Mouse (Mus musculus): ENCODE data around the gene Pidd1. TPM values are rescaled to one million over a fixed set of nuclear protein-coding genes. Genes with fewer than 3 reads are reported as not detected.
"Not testable (repeated sequence)": the region's sequence is repeated elsewhere in the genome, so short reads cannot be mapped to it uniquely, and the experiment has no call there.

Pidd1 gene
- total RNA-seq, 1 experiment from 2014 or later, result 3.5 TPM

DNA sequence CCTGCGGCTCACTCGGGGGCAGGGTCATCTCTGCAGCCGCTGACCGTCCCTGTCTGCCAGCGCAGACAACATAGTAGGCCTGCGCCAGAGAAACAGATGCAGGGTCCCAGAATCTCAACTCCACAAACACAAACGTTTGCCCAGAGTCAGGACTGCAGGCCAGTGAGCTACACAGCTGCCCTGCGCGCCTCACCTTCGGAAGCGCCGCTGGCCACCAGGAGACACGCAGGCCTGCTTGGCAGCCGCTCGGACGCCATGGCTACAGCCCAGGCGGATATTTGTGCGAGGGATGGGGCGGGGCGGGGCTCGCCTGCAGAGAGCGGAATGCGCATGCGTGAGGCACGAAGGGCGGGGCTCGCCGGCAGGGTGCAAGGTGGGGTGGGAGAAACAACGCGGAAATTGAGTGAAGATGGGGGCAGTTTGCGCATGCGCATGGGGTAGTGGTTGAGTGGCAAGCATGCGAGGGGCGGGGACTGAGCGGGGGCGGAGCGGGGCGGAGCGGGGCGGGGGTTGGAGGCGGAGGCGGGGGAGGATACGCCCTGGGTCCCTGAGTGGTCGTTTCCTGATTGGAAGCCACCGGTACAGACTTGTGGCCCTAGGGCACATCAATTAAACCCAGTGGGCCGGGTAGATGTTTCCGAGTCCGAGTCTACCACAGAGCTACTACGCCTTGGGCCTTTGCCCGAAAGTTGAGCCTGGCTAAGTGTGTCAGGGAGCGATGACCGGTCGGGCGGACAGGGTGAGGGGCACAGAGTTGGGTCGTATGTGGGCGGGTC is 29.8 kb downstream of the Pidd1 start, which contains the start of gene Gatd1:
Gene Gatd1 (minus strand): TSS at position 328 of the 776 bp plus-strand sequence.
- peak; percentile 100 for DNase-seq

DNA sequence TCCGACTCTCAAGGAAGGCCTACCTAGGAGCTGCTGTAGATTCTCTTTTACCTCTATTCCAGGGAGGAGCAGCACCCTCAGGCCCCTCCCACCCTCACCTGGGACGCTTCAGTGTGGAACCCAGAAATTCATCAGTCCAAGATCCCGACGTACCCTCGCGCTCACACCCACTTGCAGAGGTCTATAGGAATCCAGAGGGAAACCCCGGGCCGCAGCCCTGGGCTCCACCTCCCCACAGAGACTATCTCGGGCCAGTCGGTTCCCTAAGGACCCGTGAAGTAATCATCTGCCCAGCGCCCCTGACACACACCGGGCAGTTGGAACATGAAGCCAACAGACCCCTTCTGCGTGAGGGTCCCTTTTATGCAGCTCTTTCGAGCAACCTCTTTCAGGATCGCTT is 30.5 kb downstream of the Pidd1 start:
- no peak for DNase-seq

DNA sequence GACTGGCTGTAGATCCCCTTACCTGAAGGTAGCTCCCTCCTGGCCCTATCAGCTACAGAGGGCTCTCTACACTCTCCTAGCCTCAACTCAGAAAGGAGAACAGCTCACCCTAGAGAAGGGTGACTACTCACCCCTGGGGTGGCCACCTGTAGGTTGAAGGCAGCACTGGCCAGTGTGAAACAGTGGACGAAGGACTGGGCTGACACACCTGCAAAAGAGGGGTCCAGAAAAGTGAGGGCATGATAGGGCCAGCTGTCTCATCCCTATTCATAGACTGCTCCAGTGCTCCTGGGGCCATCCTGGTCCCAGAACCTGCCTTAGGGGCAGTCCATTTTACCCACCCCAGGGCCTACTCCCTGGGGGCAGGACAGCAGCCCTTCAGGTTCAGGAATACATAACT is 32.2 kb downstream of the Pidd1 start:
- no peak for DNase-seq

DNA sequence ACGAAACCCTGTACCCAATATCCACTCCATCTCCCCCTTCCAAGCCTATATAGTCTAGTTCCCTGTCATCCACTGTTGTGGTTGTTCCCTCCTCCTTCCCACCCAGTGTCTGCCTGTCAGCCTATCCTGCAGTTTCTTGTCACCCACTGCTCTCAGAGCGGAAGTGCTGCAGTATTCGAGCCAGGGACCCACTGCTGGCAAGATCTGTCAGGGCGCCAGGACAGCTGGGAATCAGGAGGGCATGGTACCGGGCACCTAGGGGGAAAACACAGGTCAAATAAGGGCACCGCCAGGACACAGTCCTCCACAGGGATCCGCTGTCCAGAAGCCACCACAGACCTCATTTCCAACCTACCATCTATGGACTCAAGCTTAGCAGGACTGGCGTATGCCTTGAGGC is 33.2 kb downstream of the Pidd1 start:
- DNase-seq, result no peak

DNA sequence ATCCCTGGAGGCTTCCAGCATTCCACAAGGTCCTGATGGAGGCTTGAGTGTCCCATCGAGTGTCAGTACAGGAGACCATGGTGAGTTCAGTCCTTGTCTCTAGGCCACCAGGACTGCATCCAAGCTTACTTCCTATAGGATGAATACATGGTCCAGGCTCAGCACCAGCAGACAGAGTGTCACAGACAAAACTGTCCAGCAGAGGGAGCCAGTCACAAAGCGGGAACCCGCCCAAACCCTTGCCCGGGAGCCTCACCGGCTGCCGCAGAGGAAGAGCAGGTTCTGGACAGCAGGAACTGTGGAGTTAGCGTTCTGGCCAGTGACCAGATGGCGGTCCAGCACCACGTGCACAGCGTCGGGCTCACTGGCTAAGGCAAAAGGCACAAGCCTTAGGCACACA is 35.0 kb downstream of the Pidd1 start:
- peak; percentile 94 for DNase-seq

DNA sequence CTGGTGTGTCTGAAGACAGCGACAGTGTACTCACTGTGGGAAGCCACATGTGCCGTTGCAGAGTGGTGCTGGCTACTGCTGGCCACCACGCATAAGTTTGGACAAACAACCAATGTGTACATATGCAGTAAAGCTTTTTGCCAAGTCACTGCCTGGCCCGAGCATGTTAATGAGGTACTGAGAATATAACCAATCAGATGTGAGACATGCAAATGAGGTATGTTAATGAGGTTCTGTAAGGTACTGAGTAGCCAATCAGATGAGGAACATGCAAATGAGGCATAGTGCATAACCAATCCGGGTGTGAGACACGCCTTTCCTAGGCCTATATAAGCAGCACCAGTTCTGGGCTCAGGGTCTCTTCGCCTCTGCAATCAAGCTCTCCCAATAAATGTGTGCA is 36.2 kb downstream of the Pidd1 start:
- DNase-seq, result not testable (repeated sequence)

DNA sequence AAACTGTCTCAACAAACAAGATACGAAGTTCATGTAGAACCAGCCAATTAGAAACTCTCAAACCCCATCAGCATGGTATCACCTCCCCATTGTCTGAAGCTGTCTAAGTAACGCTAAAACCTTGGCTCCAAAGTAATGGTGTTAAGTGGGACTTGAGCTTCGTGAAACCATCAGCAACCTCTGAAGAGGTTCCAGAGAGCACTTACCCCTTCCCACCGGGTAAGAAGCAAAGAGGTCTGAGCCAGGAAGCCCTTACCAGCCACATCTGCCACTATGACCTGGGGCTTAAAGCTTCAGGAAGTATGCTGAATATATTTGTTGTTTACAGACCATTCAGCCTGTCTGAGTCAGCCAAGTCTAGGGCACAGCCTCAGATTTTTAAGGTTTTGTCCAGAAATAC is 38.4 kb downstream of the Pidd1 start:
- DNase-seq, result no peak

DNA sequence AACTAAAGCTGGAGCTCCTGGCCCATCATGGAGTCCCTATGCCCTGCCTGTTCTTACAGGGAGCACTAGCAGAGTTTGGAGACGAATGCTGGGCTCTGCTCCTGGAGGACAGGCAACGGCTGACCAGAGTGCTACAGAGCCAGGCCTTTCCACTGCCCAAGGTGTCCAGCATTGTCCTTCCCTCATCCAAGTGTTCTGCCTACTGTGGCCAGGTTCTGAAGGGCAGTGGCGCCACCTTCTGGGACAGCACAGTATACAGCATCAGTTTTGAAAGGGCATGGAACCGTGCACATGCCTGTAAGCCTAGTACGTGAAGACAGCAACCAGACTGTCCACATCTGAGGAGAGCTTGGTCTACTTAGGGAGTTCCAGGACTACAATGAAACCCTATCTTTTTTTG is 40.5 kb downstream of the Pidd1 start:
- peak; percentile 87 for DNase-seq

DNA sequence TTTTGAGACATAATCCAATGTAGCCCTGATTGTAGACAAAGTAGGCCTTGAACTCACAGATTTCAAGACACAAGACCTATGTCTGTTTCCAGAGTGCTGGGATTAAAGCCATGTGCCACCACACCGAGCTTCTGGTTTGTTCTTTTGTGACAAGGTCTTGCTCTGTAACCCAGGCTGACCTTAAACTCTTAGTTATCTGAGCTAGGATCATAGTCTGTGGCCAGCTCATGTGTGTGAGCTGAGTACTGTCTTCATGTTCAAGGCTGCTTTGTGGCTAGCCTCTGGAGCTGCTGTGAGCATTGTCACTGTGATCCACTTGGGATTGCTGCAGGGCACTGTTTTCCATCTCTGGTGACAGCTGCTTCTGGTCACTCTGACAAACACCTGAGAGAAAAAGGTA is 48.5 kb downstream of the Pidd1 start:
- no peak for DNase-seq

DNA sequence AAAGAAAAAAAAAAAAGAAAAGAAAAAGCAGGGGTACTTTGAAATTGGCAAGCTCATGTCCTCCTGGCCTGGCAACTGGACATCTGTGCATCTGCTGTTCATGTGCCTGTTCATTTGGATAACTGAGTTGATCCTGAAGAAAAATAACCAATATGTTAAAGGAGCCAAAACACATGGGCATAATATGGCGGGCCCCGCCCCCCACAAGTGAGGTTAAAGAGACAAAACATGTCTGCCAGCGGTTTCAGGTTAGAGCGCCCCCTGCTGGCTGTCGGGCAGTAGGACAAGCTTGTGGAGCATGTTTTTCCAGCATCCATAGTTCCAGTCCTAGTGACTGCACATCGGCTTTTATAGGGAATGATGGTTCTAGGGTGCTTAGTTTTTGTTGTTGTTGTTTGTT is 49.1 kb downstream of the Pidd1 start:
- peak; percentile 93 for DNase-seq

DNA sequence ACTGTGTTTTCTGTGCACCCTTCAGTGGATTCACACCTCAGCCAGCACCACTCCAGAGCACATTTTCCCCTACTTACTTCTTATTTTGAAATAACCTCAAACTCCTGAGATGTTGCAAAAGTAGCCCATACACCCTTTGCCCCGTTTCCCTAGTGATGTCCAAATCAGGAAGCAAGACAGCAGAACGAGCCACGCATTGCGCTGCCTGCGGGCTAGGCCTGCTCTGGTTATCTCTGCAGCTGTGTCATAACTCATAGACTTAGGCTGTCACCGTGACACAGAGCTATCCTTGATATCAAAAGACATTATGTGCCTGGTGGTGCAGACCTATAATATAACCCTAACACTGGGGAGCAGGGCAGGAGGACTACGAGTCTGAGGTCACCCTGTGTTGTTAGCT is 49.7 kb downstream of the Pidd1 start:
- DNase-seq, result peak; percentile 71

DNA sequence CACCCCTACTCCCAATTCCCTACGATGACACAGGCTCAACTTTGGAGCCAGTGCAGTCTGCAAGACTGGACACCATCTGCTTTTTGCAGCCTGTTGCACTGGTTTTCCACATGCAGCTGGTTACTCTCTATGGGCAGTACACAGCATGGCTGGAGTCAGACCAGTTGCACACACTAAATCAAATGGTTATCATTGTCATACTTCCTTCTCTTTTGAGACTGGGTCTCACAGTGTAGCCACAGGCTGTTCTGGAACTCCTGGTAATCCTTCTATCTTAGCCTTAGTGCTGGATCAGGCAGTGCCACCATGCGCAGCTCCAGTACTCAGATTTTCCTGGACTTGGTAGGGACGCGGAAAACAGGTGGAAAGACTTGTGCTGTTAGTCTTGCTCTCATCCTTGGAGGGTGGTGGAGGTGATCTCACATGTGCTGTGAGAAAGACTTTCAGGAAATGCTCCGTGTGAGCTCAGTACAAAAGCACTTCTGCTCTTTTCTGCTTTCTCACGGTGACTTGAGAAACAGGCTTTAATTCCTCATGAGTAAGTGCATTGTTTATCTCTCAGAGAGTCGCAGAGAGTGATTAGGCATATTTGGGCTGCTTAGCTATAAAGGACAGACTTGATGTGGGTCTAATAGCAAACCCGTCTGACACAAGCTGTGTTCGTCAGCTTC is 51.1 kb downstream of the Pidd1 start:
- no peak for DNase-seq

DNA sequence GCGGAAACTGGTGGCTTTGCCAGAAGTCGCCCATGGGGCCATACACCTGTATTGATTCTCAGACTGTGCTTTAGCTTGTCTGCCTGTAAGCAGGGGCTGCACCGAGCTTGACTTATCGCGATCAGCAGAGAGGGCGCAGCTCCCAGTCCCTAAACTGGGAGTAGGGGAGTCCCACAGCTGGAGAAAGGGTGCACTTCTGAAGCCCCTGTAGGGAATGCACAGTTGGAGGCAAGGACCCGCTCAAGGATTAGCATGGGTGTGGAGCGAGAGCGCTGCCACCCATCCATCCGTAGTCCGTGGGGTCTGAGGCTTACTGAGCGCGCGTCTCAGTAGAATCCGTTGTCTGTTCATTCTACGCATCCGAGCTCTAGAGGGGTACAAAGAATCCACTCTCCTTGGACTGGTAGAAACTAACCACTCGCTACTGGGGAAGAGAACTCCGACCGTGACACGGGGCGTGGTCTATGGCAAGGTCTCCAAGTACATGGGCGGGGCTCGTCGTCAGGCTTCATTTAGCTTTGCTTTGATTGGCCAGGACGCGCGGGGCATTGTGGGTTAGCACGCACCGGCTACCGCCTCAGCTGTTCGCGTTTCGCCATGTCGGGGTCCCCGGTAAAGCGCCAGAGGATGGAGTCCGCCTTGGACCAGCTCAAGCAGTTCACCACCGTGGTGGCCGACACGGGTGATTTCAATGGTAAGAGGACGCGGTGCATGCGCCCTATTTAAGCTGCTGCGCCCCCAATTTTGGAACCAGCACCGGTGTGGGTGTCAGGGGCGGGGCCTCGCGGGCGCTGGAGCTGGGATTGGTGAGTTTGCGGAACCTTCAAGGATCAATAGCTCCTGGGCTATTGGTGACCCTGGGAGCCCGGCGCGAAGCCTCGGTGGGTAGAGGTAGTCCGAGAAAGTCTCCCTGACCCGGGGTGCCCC is 51.9 kb downstream of the Pidd1 start, which contains the start of gene Taldo1:
Gene Taldo1 (plus strand): TSS at position 575 of the 927 bp plus-strand sequence.
- DNase-seq, result peak; percentile 98

DNA sequence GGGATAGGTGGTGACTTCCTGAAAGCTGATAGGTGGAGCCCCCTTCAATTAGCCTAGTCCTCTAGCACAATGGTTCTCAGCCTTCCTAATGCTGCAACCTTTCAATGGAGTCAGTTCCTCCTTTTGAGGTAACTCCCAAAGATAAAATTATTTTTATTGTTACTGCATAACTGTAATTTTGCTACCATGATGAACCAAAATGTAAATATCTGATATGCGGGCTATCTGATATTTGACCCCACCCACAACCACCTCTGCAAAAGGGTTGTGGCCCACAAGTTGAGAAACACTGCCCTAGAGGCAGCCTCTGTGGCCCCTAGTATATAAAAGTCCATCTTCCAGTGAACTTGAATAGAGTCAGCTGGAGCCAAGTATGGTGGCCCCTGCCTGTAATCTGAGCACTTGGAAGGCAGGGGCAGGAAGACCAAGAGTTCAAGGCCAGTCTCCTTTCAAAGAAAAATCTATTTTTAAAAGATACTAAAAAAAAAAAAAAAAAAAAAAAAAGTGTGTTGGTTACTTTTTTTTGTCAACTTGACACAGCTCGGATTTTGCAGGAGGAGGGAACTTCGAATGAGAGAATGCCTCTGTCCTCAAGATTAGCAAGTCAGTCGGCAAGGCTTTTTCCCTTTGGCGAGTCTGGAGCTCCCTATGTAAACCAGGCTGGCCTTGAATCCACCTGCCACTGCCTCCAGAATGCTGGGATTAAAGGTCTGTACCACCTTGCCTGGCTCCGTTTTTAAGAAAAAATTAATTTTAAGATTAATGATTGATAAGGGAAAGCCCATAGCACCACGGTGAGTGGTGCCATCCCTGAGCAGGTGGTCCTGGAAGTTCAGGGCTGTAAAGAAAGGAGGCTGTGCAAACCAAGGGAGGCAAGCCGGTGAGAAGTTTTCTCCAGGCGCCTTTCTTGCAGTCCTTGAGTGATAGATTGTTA is 53.2 kb downstream of the Pidd1 start:
- DNase-seq, result no peak

DNA sequence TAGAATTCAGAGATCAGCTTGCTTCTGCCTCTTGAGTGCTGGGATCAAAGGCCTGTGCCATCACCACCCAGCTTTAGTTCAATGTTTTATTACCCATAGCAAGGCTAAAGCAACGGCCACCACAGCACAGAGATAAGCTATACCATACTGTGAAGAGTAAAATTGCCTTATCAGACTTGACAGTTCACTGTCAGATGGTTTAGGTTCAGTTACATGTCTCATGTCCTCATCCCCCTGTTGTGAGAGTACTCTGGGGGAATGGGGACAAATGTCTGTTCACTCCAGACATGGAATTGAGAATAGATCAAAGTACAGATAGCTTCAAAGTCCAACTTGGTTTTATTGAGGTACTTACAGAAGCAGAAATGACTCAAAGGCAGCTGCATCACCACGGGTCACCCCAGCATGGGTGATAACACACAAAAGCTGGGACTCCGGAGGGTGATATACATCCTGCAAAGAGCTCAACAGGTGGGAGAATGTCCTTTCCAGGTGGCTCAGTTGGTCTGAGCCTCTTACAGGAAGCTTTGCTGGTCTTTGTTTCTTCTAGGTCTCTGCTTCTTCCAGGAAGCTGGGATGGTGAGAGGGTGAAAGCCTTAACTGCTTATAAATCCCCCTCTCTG is 55.2 kb downstream of the Pidd1 start:
- no peak for DNase-seq

Other genes with a start within 250 kb of the Pidd1 start
- gene Lrrc56, start 249.9 kb downstream of the Pidd1 start, total RNA-seq (2021), result 7.6 and 9.6 TPM in 2 replicates
- gene Lmntd2, start 229.9 kb downstream of the Pidd1 start, total RNA-seq (2021), result 0.26 and 0.34 TPM in 2 replicates
- gene Rassf7, start 228.2 kb downstream of the Pidd1 start, total RNA-seq (2021), result 4.9 and 5.2 TPM in 2 replicates
- gene Phrf1, start 215.2 kb downstream of the Pidd1 start, total RNA-seq (2021), result 78.2 and 80.2 TPM in 2 replicates
- gene Irf7, start 177.5 kb downstream of the Pidd1 start, total RNA-seq (2021), result 5.2 and 7.7 TPM in 2 replicates
- 8.0 and 10.6 TPM in 2 replicates for gene Cdhr5, start 167.2 kb downstream of the Pidd1 start, total RNA-seq (2021)
- gene Sct, start 164.9 kb downstream of the Pidd1 start, total RNA-seq (2021), result 2.3 and 3.2 TPM in 2 replicates
- gene Drd4, start 152.0 kb downstream of the Pidd1 start, total RNA-seq (2021), result 1.1 and 2.3 TPM in 2 replicates
- gene Deaf1, start 116.3 kb downstream of the Pidd1 start, total RNA-seq (2021), result 32.5 and 41.2 TPM in 2 replicates
- gene Tmem80, start 116.3 kb downstream of the Pidd1 start, total RNA-seq (2021), result 22.9 and 25.6 TPM in 2 replicates
- 5.1 and 5.5 TPM in 2 replicates for gene Eps8l2, start 105.1 kb downstream of the Pidd1 start, total RNA-seq (2021)
- gene Taldo1, start 51.8 kb downstream of the Pidd1 start, total RNA-seq (2021), result 479 and 481 TPM in 2 replicates
- gene Gatd1, start 29.9 kb downstream of the Pidd1 start, total RNA-seq (2021), result 22.5 and 36.2 TPM in 2 replicates
- 1.0 and 3.6 TPM in 2 replicates for gene Cend1, start 14.5 kb downstream of the Pidd1 start, total RNA-seq (2021)
- gene Slc25a22, start 6.1 kb downstream of the Pidd1 start, total RNA-seq (2021), result 87.0 and 91.0 TPM in 2 replicates
- gene Rplp2, start 3.3 kb upstream of the Pidd1 start, total RNA-seq (2021), result 908 and 1,128 TPM in 2 replicates
- gene Pnpla2, start 11.2 kb upstream of the Pidd1 start, total RNA-seq (2021), result 1,289 and 1,648 TPM in 2 replicates
- 14.2 and 23.2 TPM in 2 replicates for gene Cracr2b, start 17.1 kb upstream of the Pidd1 start, total RNA-seq (2021)
- gene Cd151, start 23.4 kb upstream of the Pidd1 start, total RNA-seq (2021), result 199 and 204 TPM in 2 replicates
- gene Polr2l, start 31.1 kb upstream of the Pidd1 start, total RNA-seq (2021), result 74.5 TPM in 2 replicates
- 49.4 and 58.4 TPM in 2 replicates for gene Tspan4, start 31.2 kb upstream of the Pidd1 start, total RNA-seq (2021)
- gene Chid1, start 95.8 kb upstream of the Pidd1 start, total RNA-seq (2021), result 46.5 and 49.7 TPM in 2 replicates
- 61.0 and 64.0 TPM in 2 replicates for gene Ap2a2, start 118.1 kb upstream of the Pidd1 start, total RNA-seq (2021)
- not detected in 2 replicates for gene Muc6, start 211.3 kb upstream of the Pidd1 start, total RNA-seq (2021)
- 0.78 and 4.3 TPM in 2 replicates for gene Muc2, start 246.3 kb upstream of the Pidd1 start, total RNA-seq (2021)

All from adrenal gland, postnatal 14 days (tissue).